ENCODE assay signal across 8 mouse cellular contexts in the genomic region with DNA sequence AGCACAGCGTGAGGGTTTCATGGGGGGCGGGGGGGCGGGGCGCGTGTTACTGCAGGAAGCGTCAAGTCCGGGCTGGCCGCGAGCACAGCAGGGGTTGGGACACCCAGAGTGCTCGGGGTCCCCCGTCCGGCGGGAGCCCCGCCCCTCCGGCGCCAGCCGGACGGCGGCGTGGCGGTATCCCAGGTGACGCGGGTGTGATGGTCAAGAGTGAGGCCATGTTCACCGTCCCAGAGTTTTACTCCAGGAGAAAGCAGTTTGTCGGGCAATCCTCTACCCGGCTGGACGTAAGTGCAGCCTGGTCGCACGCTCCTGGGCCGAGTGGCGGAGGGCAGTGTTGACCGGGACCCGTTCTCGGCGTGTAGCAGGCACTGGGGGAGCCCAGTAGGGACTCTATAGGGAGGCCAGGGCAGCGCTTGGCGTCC. TPM values are rescaled to one million over a fixed set of nuclear protein-coding genes. Genes with fewer than 3 reads are reported as not detected.
DNase-seq lines count a peak whose midpoint lies in the region; ATAC-seq and TF ChIP-seq lines count a peak whose summit lies in the region.

A gene (plus strand): TSS at position 106 of the 422 bp plus-strand sequence.

- intact Hi-C loops in heart, postnatal 25 days (cut with DNase I) = no loop called here

- no peak for TF ChIP-seq POLR2A in lung, adult 2 months (IDR thresholded peaks at IDR 0.05; ENCODE audit: borderline replicate concordance, extremely low read depth, low read depth, low read length)
- no peak for TF ChIP-seq POLR2A in olfactory bulb, adult 2 months (IDR thresholded peaks at IDR 0.05; ENCODE audit: insufficient read depth, low read depth, low read length)

- peaks cover 7% of the 10 kb centered on the region for H3K27me3 ChIP-seq in forebrain, embryonic 16.5 days (replicated peaks; ENCODE audit: control insufficient read depth, insufficient read depth, low read length)
- H3K27me3 ChIP-seq in intestine, postnatal 0 days (replicated peaks; ENCODE audit: control insufficient read depth, insufficient read depth, low read length) = no peaks in the 10 kb centered on the region

- peak within 1 kb of the TSS; percentile 35; the same call in 1 of the 2 replicates for H3K9ac ChIP-seq in forebrain, embryonic 16.5 days (replicated peaks; ENCODE audit: low read depth, low read length)
- 0 out of 2 replicates have a peak within 1 kb of the TSS, but pooled peaks have one; percentile 8 for H3K9ac ChIP-seq in intestine, postnatal 0 days (ENCODE audit: low read depth, low read length)

- peak within 1 kb of the TSS; percentile 78 for H3K4me2 ChIP-seq in forebrain, embryonic 16.5 days (ENCODE audit: low read length)
- H3K4me2 ChIP-seq in intestine, postnatal 0 days (replicated peaks; ENCODE audit: low read depth) = peak within 1 kb of the TSS; percentile 68

- peak within 1 kb of the TSS; percentile 43 for H3K4me3 ChIP-seq in forebrain, embryonic 16.5 days (replicated peaks; ENCODE audit: low read length)
- peak within 1 kb of the TSS; percentile 31 for H3K4me3 ChIP-seq in intestine, postnatal 0 days (ENCODE audit: low read depth, low read length)
- peak within 1 kb of the TSS; percentile 41 for H3K4me3 ChIP-seq in lung, adult 2 months (replicated peaks; ENCODE audit: extremely low read depth, low read depth, low read length)
- H3K4me3 ChIP-seq in olfactory bulb, adult 2 months (ENCODE audit: insufficient read depth, low read depth, low read length) = peak within 1 kb of the TSS; percentile 3; the same call in 1 of the 2 replicates

- no peak for TF ChIP-seq CTCF in intestine, postnatal 0 days (IDR thresholded peaks at IDR 0.05; ENCODE audit: low read depth)
- no peak for TF ChIP-seq CTCF in lung, adult 2 months (IDR thresholded peaks at IDR 0.05; ENCODE audit: insufficient read depth, low read length)
- TF ChIP-seq CTCF in olfactory bulb, adult 2 months (IDR thresholded peaks at IDR 0.05; ENCODE audit: insufficient read depth, low read depth, low read length) = no peak

- H3K27ac ChIP-seq in forebrain, embryonic 16.5 days (ENCODE audit: low read length) = no peak within 1 kb of the TSS
- H3K27ac ChIP-seq in intestine, postnatal 0 days (ENCODE audit: low read depth, low read length) = no peak within 1 kb of the TSS
- no peak within 1 kb of the TSS for H3K27ac ChIP-seq in olfactory bulb, adult 2 months (ENCODE audit: insufficient read depth, low read depth, low read length)

- H3K36me3 ChIP-seq in forebrain, embryonic 16.5 days (ENCODE audit: control insufficient read depth, insufficient read depth) = no peaks in the 10 kb centered on the region
- H3K36me3 ChIP-seq in intestine, postnatal 0 days (ENCODE audit: control insufficient read depth, insufficient read depth) = no peaks in the 10 kb centered on the region

- peak; percentile 25 to 31 for DNase-seq in heart, adult 18-20 months
- no peak for DNase-seq in heart, postnatal 25 days (ENCODE audit: low spot score)
- DNase-seq in lung, adult 2 months = peak; percentile 32
- DNase-seq in frontal cortex, postnatal 25 days (ENCODE audit: low spot score in 2 of 2) = no peak
- DNase-seq in layer of hippocampus, adult 8-10 months (ENCODE audit: low spot score in 2 of 2) = no peak

- ATAC-seq in forebrain, embryonic 16.5 days = no peak
- 0 out of 2 replicates have a peak, but pooled peaks have one; percentile 31 for ATAC-seq in intestine, postnatal 0 days

- 2% methylated on average over 35 of the region's 37 CpGs for WGBS in forebrain, embryonic 16.5 days
- 2% methylated on average over 37 of the region's 37 CpGs for WGBS in intestine, postnatal 0 days
- WGBS in lung, adult 2 months = 4% methylated on average over 37 of the region's 37 CpGs
- WGBS in olfactory bulb, adult 2 months = 5% methylated on average over 37 of the region's 37 CpGs

- peaks cover 3% of the 10 kb centered on the region; the same call in 1 of the 2 replicates for H3K9me3 ChIP-seq in forebrain, embryonic 16.5 days (ENCODE audit: control insufficient read depth, low read length)
- H3K9me3 ChIP-seq in intestine, postnatal 0 days (ENCODE audit: control insufficient read depth) = no peaks in the 10 kb centered on the region

- peaks cover 6% of the 10 kb centered on the region for H3K4me1 ChIP-seq in forebrain, embryonic 16.5 days (replicated peaks; ENCODE audit: control insufficient read depth, insufficient read depth, low read length)
- H3K4me1 ChIP-seq in intestine, postnatal 0 days (replicated peaks; ENCODE audit: control insufficient read depth, insufficient read depth, low read length) = no peaks in the 10 kb centered on the region
- H3K4me1 ChIP-seq in lung, adult 2 months (ENCODE audit: control insufficient read depth, insufficient read depth, low read length) = no peaks in the 10 kb centered on the region
- peaks cover 5% of the 10 kb centered on the region for H3K4me1 ChIP-seq in olfactory bulb, adult 2 months (ENCODE audit: control insufficient read depth, insufficient read depth, low read length)

RNA-seq across cellular contexts. Expression of the gene that starts here (rescaled TPM):
- total RNA-seq in heart, adult 18-20 months (2021) = under 1 TPM in 1 of 2 experiments, not detected in 1; 0.18 TPM
- not detected for total RNA-seq in heart, postnatal 25 days (2021)
- polyA plus RNA-seq in forebrain, embryonic 16.5 days (2015; fragmentation: Nextera tagmentation; extraction: Ambion mirVana) = 0.73 and 0.87 TPM in 2 replicates
- polyA plus RNA-seq in intestine, postnatal 0 days (2015; fragmentation: Nextera tagmentation; extraction: Ambion mirVana) = 0.90 and 1.1 TPM in 2 replicates
- polyA plus RNA-seq in lung, adult 2 months (2012; rRNA removed) = 1.1 and 1.8 TPM in 2 replicates
- not detected in 2 replicates for polyA plus RNA-seq in olfactory bulb, adult 2 months (2012; ENCODE audit: insufficient read depth, insufficient read length, low replicate concordance, missing spikeins)
- 1 to 10 TPM; 1.9 to 3.2 (median 2.4) TPM for total RNA-seq in layer of hippocampus, adult 8-10 months (2022)

Comparison
In these comparisons a context has a peak if more than half of its experiments do, and no peak if none do; other contexts are left out.
1. Peak in DNase-seq in heart, adult 18-20 months; RNA of the gene not detected or under 1 TPM.